Mouse (Mus musculus) right cerebral cortex, adult 18-20 months (tissue): ENCODE measurements around the gene Krtap28-10.
"Not testable (repeated sequence)": the region's sequence is repeated elsewhere in the genome, so short reads cannot be mapped to it uniquely, and the experiment has no call there.

ENCODE experiments used
- DNase-seq: peaks from one replicate; pipeline ENCODE4 v3.0.0; 2022; ENCODE audit warnings: mixed read lengths

The Krtap28-10 gene

GRCm38 (mm10) chr1:83007471-83007870 is 34.8 kb downstream of the Krtap28-10 start:
- no peak for DNase-seq

GRCm38 (mm10) chr1:83006218-83007179 is 35.8 kb downstream of the Krtap28-10 start:
- DNase-seq, result no peak

- not testable (repeated sequence) for DNase-seq
Observed at GRCm38 (mm10) chr1:83000306-83000705, 42.0 kb downstream of the Krtap28-10 start, which contains the start of gene Gm47959. Gene Gm47959, plus strand, starts transcription at chr1:83000548.

- DNase-seq, result no peak
Observed at GRCm38 (mm10) chr1:82993947-82994346, 48.3 kb downstream of the Krtap28-10 start.

- DNase-seq, result no peak
Observed at GRCm38 (mm10) chr1:82992093-82992492, 50.2 kb downstream of the Krtap28-10 start.

GRCm38 (mm10) chr1:82991596-82991995 is 50.7 kb downstream of the Krtap28-10 start:
- no peak for DNase-seq
